Mouse (Mus musculus) liver, adult 2 months (tissue): ENCODE measurements around the gene Tpt1.

ENCODE experiments used
- CTCF ChIP-seq: fragments of 200-500 bp; IDR thresholded peaks from 2 replicates; pipeline ENCODE4 v1.5.1; 2011; ENCODE audit warnings: low read depth, low read length, control low read depth
- POLR2A ChIP-seq: fragments of 200-500 bp; IDR thresholded peaks from 2 replicates; pipeline ENCODE4 v1.6.1; 2011; ENCODE audit warnings: low read length, control low read depth; ENCODE audit not compliant: insufficient read depth; ENCODE audit errors: extremely low read depth

DNA sequence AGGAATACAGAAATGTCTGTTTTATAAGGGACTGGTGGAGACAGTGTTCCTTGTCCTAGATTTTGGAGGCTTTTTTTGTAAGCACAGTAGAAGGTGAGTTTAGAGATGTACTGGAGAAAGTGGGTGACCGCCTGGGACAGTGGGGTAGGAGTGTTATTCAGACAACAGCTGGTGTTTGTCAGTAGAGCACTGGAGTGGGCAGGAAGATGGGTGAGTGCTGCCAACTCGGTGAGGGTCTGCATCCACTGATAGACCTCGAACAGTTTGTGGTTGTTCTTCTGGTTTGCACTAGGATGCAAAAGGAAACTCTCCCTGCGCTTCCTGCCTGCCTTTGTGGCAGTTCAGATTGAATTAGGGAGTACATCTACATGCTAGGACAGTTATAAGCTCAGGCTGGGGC is 2.8 kb downstream of the Tpt1 start:
- TF ChIP-seq CTCF: no peak
- TF ChIP-seq POLR2A: no peak
